Mouse (Mus musculus) heart, postnatal 4 days (tissue): ENCODE measurements around the gene Snupn. TPM values are rescaled to one million over a fixed set of nuclear protein-coding genes. Genes with fewer than 3 reads are reported as not detected.
A peak's percentile ranks its signal among the peaks of the same experiment; 100 is the strongest.
"Not testable (repeated sequence)": the region's sequence is repeated elsewhere in the genome, so short reads cannot be mapped to it uniquely, and the experiment has no call there.

Source experiments
- DNase-seq: peaks from one replicate; pipeline ENCODE4 v3.0.0; 2021
- total RNA-seq, 2 experiments: library from RNA; stranded (reverse); gene quantifications; 2 replicates each; pipeline ENCODE4 v1.2.3; 2021

Gene Snupn
- total RNA-seq, 2 experiments from 2014 or later, result 8.6 to 9.1 TPM

GRCm38 (mm10) chr9:56936861-56937222 is 13.8 kb upstream of the Snupn start:
- DNase-seq, result no peak

DNA sequence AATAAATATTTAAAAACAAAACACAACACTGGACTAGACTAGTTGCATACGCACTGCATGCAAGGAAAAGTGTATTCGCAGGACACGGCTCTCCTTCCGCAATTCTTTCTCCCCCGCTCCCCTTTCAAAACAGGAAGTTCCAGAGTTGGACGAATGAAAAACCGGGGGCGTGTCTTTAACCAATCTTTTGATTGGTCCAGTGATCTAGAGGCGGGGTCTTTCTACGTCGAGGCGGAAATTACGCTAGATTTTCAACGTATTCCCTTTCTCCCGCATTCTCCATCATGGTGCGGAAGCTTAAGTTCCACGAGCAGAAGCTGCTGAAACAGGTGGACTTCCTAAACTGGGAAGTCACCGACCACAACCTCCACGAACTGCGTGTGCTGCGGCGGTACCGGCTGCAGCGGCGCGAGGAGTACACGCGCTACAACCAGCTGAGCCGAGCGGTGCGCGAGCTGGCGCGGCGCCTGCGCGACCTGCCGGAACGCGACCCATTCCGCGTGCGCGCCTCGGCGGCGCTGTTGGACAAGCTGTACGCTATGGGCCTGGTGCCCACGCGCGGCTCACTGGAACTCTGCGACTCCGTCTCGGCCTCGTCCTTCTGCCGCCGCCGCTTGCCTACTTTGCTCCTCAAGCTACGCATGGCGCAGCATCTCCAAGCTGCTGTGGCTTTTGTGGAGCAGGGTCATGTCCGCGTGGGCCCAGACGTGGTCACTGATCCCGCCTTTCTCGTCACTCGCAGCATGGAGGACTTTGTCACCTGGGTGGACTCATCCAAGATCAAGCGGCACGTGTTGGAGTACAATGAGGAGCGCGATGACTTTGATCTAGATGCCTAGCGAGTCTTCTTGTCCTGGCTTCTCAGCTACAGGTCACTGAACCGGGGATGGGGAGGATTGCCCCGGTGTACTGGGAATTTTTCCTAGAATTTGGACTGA is 13.2 kb upstream of the Snupn start, which contains the start of gene Imp3:
Imp3 (plus strand) TSS at position 253 of the 938 bp plus-strand sequence.
- DNase-seq, result peak; percentile 90

DNA sequence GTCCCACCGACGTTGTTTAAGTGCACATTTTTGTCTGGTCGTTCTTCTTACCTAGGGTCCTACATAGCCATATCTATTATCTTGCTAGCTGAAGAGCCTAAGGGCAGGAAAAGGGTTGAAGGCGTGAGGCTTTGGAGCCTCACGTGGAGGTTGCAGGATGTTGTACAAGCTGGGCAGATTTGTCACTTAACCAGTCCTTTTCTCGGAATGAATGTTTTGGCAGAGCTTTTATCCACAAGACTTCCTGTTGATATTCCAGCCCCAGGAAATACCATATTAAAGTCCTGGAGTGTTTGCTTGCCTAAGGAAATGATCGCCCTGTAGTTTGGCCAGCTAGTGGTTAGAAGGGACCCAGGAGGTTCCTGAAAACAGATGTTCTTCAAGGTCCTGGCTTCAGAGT is 12.3 kb upstream of the Snupn start:
- DNase-seq, result peak; percentile 17

GRCm38 (mm10) chr9:56947481-56947880 is 3.2 kb upstream of the Snupn start:
- DNase-seq, result peak; percentile 61

GRCm38 (mm10) chr9:56948699-56949098 is 2.0 kb upstream of the Snupn start:
- DNase-seq, result not testable (repeated sequence)

DNA sequence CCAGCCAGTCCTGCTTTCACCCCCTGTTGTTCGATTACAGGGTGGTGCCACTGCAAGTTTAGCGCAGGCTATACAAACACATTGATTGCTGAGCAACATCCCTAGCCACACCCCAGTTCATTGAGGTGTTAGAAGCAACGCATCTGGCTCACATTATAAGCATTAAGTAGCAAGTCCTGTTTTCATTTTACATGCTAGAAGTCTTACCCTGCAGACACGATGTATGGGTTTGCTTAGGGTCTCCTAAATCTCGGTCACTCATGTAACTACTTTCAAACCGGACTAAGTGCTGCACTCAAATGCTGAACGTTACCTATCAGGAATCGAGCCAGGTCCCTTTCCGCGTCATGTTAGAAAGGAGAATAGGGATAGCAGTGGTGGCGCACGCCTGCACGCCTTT is 911 bp upstream of the Snupn start:
- peak; percentile 7 for DNase-seq

DNA sequence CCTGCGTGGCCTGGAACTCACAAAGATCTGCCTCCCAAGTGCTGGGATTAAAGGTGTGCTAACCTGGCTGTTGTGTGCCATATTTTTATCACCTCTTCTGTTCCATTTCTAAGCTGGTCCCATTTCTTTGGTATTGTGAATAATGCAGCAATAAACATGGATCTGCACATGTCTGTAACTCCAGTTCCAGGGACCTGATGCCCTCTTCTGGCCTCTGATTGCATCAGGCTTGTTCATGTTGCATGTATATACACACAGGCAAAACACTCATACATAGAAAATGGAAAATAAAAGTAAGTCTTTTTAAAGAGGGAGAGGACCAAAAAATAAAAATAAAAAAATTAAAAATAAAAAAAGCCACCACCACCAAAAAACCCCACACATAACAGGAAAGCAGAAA is 2.9 kb downstream of the Snupn start:
- no peak for DNase-seq

- DNase-seq, result peak; percentile 17
These were observed 6.4 kb downstream of the Snupn start for GRCm38 (mm10) chr9:56956966-56957675.

GRCm38 (mm10) chr9:56958689-56959088 is 8.0 kb downstream of the Snupn start:
- DNase-seq, result no peak

GRCm38 (mm10) chr9:56961591-56961990 is 10.9 kb downstream of the Snupn start:
- no peak for DNase-seq

DNA sequence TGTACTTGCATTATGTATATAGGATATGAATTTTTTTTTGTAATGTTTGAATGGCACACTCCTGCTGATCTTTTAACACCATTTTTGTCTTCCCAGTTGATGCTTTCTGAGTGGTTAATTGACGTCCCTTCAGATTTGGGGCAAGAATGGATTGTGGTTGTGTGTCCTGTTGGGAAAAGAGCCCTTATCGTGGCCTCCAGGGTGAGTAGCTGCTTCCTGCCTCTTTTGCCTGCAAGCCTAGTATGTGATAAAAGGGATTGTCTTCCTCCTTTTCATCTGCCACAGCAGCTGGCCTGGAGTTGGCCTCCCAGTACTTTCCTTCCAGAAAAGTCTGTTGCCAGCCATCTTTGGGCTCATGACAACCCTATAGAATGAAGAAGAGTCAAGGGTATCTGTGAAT is 19.5 kb downstream of the Snupn start:
- no peak for DNase-seq

- no peak for DNase-seq
These were observed 23.4 kb downstream of the Snupn start for GRCm38 (mm10) chr9:56973960-56974524.

DNA sequence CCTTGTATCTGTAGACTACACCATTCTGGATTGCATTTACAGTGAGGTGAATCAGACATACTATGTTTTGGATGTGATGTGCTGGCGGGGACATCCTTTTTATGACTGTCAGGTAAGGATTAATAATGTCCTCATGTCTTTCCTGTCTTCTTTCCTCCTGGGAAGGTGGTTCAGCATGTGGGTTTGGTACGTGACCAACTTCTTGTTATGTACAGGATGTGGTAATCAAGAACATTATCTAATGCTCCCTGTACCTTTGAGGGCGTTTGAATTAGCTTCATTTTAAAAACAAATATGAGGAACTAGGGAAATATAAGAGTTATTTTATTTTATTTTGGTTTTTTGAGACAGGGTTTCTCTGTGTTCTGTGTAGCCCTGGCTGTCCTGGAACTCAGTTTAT is 24.5 kb downstream of the Snupn start:
- DNase-seq, result no peak

- no peak for DNase-seq
These were observed 29.5 kb downstream of the Snupn start for GRCm38 (mm10) chr9:56980186-56980585.

DNA sequence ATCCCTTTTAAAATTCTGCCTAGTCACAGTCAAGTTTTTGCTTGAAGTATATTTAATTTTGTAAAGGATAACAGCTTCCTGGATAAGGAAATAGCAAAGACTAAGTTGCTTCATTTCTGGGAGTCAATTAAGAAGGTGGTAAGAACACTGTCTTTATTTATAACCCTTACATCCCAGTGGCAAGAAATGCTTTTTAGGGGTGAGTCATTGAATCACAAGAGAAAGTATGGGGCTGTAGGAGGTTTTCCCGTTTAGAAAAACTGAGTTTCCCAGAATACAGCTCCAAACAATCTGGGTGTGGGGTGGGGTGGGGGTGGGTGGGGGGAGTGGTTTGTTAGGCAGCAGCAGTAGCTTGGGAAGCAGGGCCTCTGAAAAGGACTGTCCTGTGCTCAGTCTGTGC is 30.8 kb downstream of the Snupn start:
- DNase-seq, result no peak

- DNase-seq, result peak; percentile 95
These were observed 43.9 kb downstream of the Snupn start, which contains the start of gene Ptpn9 for GRCm38 (mm10) chr9:56994286-56995197. Gene Ptpn9, plus strand, starts transcription at chr9:56994923.

DNA sequence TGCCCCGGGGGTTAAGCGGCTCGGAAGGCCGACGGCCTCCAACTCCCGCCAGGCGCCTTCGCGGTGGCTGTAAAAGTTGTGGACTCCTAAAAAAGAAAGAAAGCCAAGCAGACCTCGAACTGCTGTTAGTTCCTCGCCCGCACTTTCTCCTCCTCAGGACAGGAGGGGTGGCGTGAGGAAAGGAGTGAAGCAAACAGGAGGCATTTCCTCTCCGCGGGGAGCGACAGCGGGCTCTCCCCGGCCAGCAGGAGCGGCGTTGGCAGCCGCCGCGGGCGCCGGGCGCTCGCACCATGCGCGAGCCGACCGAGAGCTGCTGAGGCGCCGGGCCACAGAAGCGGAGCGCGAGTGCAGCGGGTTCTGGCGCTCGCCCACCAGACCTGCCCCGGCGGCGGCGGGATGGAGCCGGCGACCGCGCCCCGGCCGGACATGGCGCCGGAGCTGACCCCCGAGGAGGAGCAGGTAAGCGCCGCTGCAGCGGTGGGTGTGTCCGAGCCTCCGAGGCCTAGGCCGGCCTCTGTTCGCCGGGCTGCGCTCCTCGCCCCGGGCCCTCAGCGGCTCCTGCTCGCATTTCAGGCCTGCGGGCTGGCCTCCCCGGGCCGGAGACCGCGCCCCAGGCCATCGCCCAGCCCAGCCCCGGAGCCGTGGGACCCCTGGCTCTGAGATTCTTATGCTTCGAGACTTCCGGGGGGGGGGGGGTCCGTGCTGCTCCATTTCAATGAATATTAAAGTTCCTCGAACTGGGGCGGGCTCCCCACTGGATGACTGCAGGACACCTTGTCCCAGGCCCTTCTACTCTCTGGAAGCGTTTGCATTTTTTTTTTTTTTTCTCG is 44.7 kb downstream of the Snupn start:
- peak; percentile 70 for DNase-seq

DNA sequence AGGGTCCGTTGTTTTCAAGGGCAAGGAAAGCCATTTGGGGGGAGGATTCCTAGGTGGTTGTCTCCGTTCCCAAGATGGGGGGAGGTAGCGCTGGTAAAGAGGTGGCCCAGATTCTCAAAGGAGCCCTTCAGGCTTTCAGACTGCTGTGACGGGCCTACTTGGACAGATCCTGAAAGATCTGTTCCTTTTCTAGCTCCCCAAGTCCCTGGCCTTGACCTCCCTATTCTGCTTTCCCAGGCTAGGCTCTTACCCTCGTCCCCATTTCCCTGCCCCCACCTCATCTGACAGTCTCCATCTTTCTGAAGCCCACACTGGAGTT is 45.3 kb downstream of the Snupn start:
- peak; percentile 9 for DNase-seq

- peak; percentile 19 for DNase-seq
These were observed 46.5 kb downstream of the Snupn start for GRCm38 (mm10) chr9:56997206-56997605.

- no peak for DNase-seq
These were observed 52.3 kb downstream of the Snupn start for GRCm38 (mm10) chr9:57003011-57003410.

DNA sequence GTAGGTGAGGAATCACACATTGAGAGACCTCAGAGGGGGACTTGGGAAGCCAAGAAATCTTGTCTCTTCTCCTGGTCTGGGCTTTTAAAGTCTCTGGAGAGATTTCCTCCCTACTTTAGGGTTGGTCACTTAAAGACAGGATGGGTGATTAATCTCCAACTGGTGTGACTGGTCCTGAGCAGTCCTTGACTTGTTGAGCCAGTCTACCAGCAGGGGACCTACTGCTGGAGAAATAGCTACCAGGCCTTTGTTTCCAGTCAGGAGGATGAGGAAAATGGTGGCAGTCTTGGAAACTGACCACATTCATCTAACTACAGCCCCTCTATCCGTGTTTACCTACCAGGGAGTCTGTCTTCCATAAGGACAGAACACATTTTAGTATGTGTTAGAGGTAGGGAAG is 61.7 kb downstream of the Snupn start:
- no peak for DNase-seq
